Mouse (Mus musculus) limb, embryonic 10.5 days (tissue): ENCODE measurements around the gene Igsf6. TPM values are rescaled to one million over a fixed set of nuclear protein-coding genes. Genes with fewer than 3 reads are reported as not detected.

Experiments used
- DNase-seq: peaks from one replicate; pipeline ENCODE4 v3.0.0-alpha.2; 2017; ENCODE audit warnings: low spot score
- H3K27ac ChIP-seq: fragments of 300-500 bp; sonication (generic); 2 replicates; pipeline ENCODE4 v1.5.1; 2016; ENCODE audit warnings: mild to moderate bottlenecking
- H3K27me3 ChIP-seq: fragments of 300-500 bp; sonication (generic); 2 replicates; pipeline ENCODE4 v1.6.1; 2016; ENCODE audit warnings: low read depth, mild to moderate bottlenecking; ENCODE audit not compliant: poor library complexity, severe bottlenecking
- H3K36me3 ChIP-seq: fragments of 300-500 bp; sonication (generic); 2 replicates; pipeline ENCODE4 v1.6.1; 2016; ENCODE audit warnings: mild to moderate bottlenecking, moderate library complexity
- H3K4me1 ChIP-seq: fragments of 300-500 bp; sonication (generic); 2 replicates; pipeline ENCODE4 v1.6.1; 2016
- H3K4me3 ChIP-seq: fragments of 300-500 bp; sonication (generic); 2 replicates; pipeline ENCODE4 v1.5.1; 2016; ENCODE audit warnings: mild to moderate bottlenecking, moderate library complexity
- H3K9me3 ChIP-seq: fragments of 300-500 bp; sonication (generic); replicated peaks from 2 replicates; pipeline ENCODE4 v1.6.1; 2016; ENCODE audit warnings: mild to moderate bottlenecking
- WGBS: fragments of 180-500 bp; shearing (Covaris S2); methylation state at CpG from one replicate; pipeline ENCODE4 v1.1.7; 2016; 5-methylcytosine and 5-hydroxymethylcytosine counted together
- polyA plus RNA-seq: library from polyadenylated mRNA; unstranded; fragments of >200 nt; fragmentation: Nextera tagmentation; extraction: Ambion mirVana; gene quantifications from 2 replicates; pipeline ENCODE4 v1.2.1, GENCODE M21; 2016

Gene Igsf6
- polyA plus RNA-seq, 1 experiment from 2014 or later: 1.1 TPM

DNA sequence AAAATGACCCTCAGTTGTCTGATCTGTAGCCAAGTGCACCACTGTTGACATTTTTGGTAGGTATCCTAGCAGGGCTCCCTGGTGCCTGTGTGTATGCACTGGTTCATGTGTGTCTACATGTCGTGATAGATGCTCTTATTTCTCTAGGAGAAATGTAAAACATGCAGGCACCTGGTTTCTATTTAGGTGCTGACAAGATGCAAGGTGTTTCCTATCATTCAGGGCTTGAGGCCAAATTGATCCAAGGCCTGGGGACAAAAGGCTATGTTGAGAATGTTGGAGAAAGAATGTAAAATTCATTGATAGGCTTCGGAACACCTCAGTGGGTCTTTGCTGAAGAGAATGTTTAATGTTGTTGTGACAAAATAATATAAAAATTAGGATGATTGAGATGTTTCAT lies 7.4 kb upstream of the Igsf6 start:
- Histone ChIP-seq H3K27me3 (no peaks in the 10 kb centered on the region), H3K4me1 (peaks cover 30% of the 10 kb centered on the region), H3K4me3 (no peak overlapping the region), H3K27ac (no peak overlapping the region), H3K9me3 (no peaks in the 10 kb centered on the region), H3K36me3 (peaks cover 32% of the 10 kb centered on the region)
- DNase-seq: no peak
- 59% methylated on average over 2 of the region's 2 CpGs for WGBS

DNA sequence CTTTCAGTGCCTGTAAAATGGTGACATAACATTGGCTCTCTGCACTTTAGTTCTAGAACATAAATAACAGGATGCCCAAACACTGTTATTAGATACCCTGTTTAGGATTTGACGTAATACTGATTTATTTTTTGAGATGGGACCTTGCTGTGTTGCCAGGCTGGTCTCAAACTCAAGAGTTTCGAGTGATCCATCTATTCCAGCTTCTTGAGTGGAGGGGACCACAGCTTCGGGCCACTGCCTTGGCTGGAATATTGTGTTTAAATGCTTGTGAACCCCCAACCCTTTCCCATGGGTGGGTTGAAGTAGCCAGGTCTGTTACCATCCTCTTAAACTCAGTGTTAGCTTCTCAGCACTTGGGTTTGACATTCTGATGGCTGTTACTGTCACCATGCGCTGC lies 7.0 kb upstream of the Igsf6 start, which contains the start of gene Otoa:
Gene Otoa (plus strand): TSS at position 301 of the 400 bp plus-strand sequence.
- H3K4me3 ChIP-seq: no peak within 1 kb of the TSS
- 84% methylated on average over 4 of the region's 4 CpGs for WGBS
- no peaks in the 10 kb centered on the region for H3K9me3 ChIP-seq
- no peaks in the 10 kb centered on the region for H3K27me3 ChIP-seq
- DNase-seq: no peak
- H3K27ac ChIP-seq: no peak within 1 kb of the TSS
- peaks cover 30% of the 10 kb centered on the region for H3K4me1 ChIP-seq
- peaks cover 37% of the 10 kb centered on the region for H3K36me3 ChIP-seq

DNA sequence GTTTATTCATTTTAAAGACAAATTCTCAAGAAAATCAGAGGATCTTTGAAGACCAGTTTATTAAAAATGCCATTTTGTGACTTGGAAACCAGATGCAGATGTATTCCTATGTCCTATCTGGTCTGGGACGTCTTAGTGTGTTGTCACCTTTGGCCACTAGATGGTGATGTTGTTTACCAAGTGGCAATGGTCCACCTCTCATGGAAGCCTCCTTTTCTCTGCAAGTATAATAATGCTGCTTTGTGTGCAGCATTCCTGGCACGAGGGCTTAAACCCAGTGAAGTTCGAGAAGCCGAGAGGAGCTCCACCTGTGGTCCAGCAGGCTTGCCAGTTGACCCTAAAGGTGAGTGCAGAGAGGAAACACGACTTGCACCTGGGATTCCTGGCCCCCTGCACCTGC lies 3.5 kb upstream of the Igsf6 start:
- H3K4me1 ChIP-seq: peaks cover 11% of the 10 kb centered on the region
- peak; percentile 40 for DNase-seq
- H3K36me3 ChIP-seq: peaks cover 67% of the 10 kb centered on the region
- H3K4me3 ChIP-seq: no peak overlapping the region
- no peak overlapping the region for H3K27ac ChIP-seq
- H3K9me3 ChIP-seq: no peaks in the 10 kb centered on the region
- WGBS: 44% methylated on average over 5 of the region's 5 CpGs
- no peaks in the 10 kb centered on the region for H3K27me3 ChIP-seq

DNA sequence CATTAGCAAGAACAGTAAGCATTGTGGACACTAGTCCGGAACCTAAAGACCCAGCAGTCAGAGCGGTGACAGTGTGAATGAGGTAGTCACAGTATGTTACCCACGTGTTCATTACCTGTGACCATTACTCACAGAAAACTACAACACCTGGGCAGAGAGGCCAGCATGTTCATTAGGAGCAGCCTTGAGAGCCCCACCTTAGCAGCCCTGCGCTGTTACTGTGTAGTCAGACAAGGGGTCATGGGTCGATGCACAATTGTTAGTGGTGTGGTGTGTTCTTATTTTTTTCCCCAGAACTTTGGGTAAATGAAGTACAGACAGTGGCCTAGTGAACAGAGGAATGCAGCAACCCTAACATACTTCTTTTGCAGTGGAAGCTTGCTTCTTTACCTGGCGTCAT lies 2.9 kb upstream of the Igsf6 start:
- no peak for DNase-seq
- Histone ChIP-seq H3K36me3 (peaks cover 71% of the 10 kb centered on the region), H3K4me3 (no peak overlapping the region), H3K4me1 (peaks cover 8% of the 10 kb centered on the region), H3K27ac (no peak overlapping the region), H3K27me3 (no peaks in the 10 kb centered on the region), H3K9me3 (no peaks in the 10 kb centered on the region)
- WGBS: 94% methylated on average over 6 of the region's 6 CpGs

- Histone ChIP-seq H3K27me3 (no peaks in the 10 kb centered on the region), H3K9me3 (no peaks in the 10 kb centered on the region), H3K4me1 (0 out of 2 replicates have a peak, but pooled peaks cover 4% of the 10 kb centered on the region), H3K4me3 (no peak overlapping the region), H3K36me3 (peaks cover 87% of the 10 kb centered on the region), H3K27ac (no peak overlapping the region)
- no peak for DNase-seq
- 92% methylated on average over 5 of the region's 5 CpGs for WGBS
These were observed 1.0 kb upstream of the Igsf6 start for GRCm38 (mm10) chr7:121075416-121075815.

GRCm38 (mm10) chr7:121074801-121075400 lies 529 bp upstream of the Igsf6 start:
- DNase-seq: no peak
- Histone ChIP-seq H3K4me1 (0 out of 2 replicates have a peak, but pooled peaks cover 4% of the 10 kb centered on the region), H3K27ac (no peak overlapping the region), H3K36me3 (peaks cover 87% of the 10 kb centered on the region), H3K27me3 (no peaks in the 10 kb centered on the region), H3K9me3 (no peaks in the 10 kb centered on the region), H3K4me3 (no peak overlapping the region)
- 89% methylated on average over 6 of the region's 6 CpGs for WGBS

DNA sequence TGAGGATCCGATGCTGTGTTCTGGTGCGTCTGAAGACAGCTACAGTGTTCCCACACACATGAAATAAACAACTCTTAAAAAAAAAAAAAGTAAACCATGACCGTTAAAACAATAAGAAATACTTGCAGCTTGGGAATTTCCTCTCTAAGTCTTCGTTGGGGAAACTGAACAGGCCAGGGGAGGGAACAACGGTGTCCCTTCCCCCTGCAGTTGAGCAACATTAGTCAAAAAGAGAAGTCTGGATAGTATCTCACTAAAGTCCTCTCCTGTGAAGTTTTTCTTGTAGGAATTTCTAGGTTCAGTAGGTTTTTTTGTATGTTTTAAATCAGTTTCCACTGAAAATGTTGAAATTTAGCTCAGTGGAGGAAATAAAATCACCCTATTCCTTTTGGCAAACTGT lies 1.9 kb downstream of the Igsf6 start:
- Histone ChIP-seq H3K4me1 (0 out of 2 replicates have a peak, but pooled peaks cover 4% of the 10 kb centered on the region), H3K4me3 (no peak overlapping the region), H3K36me3 (peaks cover 88% of the 10 kb centered on the region), H3K27me3 (no peaks in the 10 kb centered on the region), H3K27ac (no peak overlapping the region), H3K9me3 (no peaks in the 10 kb centered on the region)
- WGBS: 93% methylated on average over 5 of the region's 5 CpGs
- DNase-seq: no peak

DNA sequence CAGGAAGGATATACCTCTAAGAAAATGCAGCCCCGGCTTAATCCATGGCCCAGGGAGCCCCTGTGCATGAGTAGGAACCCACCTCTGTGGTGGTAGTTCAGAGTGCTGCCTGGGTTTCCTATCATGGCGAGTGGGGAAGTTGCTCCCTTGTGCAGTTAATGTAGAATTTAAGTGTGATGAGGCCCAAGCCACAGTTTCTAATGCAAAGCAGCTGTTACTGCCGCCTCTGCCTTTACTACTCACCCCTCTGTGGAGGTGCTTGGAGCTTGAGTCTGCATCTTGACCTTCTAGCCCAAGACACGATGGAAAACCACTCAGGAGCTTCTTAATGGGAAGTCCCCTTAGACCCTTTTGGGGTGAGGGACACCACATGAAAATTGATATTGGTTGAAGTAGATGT lies 3.1 kb downstream of the Igsf6 start:
- no peaks in the 10 kb centered on the region for H3K27me3 ChIP-seq
- H3K27ac ChIP-seq: no peak overlapping the region
- WGBS: 77% methylated on average over 4 of the region's 4 CpGs

GRCm38 (mm10) chr7:121064309-121064708 lies 10.1 kb downstream of the Igsf6 start:
- peaks cover 78% of the 10 kb centered on the region for H3K36me3 ChIP-seq
- no peaks in the 10 kb centered on the region for H3K27me3 ChIP-seq
- H3K9me3 ChIP-seq: no peaks in the 10 kb centered on the region
- DNase-seq: no peak
- whole genome bisulfite sequencing: 74% methylated on average over 4 of the region's 4 CpGs
- H3K4me3 ChIP-seq: no peak overlapping the region
- H3K4me1 ChIP-seq: no peaks in the 10 kb centered on the region
- H3K27ac ChIP-seq: no peak overlapping the region

More for the DNA sequence above, 3.1 kb downstream of the Igsf6 start:
- peaks cover 87% of the 10 kb centered on the region for H3K36me3 ChIP-seq
- H3K9me3 ChIP-seq: no peaks in the 10 kb centered on the region
- H3K4me3 ChIP-seq: no peak overlapping the region
- 0 out of 2 replicates have a peak, but pooled peaks cover 4% of the 10 kb centered on the region for H3K4me1 ChIP-seq
- DNase-seq: no peak

DNA sequence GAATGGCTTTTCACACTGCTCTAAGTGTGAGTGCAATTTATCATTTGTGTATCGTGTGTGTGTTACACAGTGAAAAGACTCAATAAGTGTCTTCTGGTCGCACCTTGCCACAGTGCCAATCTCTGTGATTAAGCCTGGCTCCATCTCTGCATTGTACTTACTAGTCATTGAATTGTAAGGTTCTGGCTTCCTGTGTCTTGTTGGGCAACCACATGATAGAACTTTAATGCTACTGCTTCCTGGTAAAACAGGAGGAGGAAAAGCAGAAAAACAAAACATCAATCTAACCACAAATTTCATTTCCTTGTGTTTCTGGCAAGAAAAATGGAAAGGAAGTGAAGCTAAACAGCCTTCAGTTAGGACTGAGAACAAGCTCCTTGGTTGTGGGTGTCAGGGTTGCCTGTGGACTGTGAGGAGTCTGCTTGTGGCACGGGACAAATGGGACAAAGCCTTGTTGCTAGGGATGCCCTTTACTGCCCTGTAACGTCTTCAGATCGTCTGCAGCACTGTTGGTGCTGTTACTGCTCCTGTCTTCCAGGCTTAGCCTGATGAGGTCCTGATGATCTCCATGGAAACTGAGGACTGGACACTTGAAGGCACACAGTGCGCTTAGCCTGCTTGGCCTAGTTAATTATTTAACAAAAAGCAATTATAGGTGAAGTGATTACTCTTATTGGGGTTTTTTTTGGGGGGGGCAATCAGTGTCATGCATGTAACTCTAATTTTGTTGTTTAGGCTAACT lies 14.7 kb downstream of the Igsf6 start:
- H3K4me1 ChIP-seq: no peaks in the 10 kb centered on the region
- 76% methylated on average over 6 of the region's 6 CpGs for WGBS
- DNase-seq: no peak
- H3K9me3 ChIP-seq: no peaks in the 10 kb centered on the region
- H3K4me3 ChIP-seq: no peak overlapping the region
- no peaks in the 10 kb centered on the region for H3K27me3 ChIP-seq
- H3K27ac ChIP-seq: no peak overlapping the region
- peaks cover 85% of the 10 kb centered on the region for H3K36me3 ChIP-seq

DNA sequence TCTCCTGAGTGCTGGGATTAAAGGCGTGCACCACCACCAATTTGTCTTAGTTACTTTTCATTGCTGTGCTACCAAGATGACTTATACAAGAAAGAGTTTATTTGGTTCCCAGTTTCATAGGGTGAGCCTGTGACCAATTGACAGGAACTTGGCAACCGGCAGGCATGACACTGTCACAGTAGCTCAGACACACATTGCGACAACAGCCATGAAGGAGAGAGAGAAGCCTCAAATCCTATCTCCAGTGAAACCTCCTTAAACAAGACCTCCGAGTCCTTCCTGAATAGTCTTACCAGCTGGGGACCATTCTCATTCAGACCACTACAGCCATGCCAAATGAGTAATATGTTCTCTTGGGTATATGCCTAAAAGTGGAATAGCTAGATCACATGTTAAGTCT lies 21.3 kb downstream of the Igsf6 start:
- Histone ChIP-seq H3K36me3 (peaks cover 100% of the 10 kb centered on the region), H3K27ac (no peak overlapping the region), H3K4me1 (no peaks in the 10 kb centered on the region), H3K27me3 (no peaks in the 10 kb centered on the region), H3K9me3 (no peaks in the 10 kb centered on the region), H3K4me3 (no peak overlapping the region)
- no peak for DNase-seq
- WGBS: 94% methylated on average over 4 of the region's 4 CpGs

GRCm38 (mm10) chr7:121047624-121048023 lies 26.7 kb downstream of the Igsf6 start:
- no peaks in the 10 kb centered on the region for H3K9me3 ChIP-seq
- DNase-seq: no peak
- peaks cover 63% of the 10 kb centered on the region for H3K36me3 ChIP-seq
- no peak overlapping the region for H3K27ac ChIP-seq
- H3K4me1 ChIP-seq: no peaks in the 10 kb centered on the region
- H3K4me3 ChIP-seq: no peak overlapping the region
- 97% methylated on average over 2 of the region's 2 CpGs for WGBS
- no peaks in the 10 kb centered on the region for H3K27me3 ChIP-seq

DNA sequence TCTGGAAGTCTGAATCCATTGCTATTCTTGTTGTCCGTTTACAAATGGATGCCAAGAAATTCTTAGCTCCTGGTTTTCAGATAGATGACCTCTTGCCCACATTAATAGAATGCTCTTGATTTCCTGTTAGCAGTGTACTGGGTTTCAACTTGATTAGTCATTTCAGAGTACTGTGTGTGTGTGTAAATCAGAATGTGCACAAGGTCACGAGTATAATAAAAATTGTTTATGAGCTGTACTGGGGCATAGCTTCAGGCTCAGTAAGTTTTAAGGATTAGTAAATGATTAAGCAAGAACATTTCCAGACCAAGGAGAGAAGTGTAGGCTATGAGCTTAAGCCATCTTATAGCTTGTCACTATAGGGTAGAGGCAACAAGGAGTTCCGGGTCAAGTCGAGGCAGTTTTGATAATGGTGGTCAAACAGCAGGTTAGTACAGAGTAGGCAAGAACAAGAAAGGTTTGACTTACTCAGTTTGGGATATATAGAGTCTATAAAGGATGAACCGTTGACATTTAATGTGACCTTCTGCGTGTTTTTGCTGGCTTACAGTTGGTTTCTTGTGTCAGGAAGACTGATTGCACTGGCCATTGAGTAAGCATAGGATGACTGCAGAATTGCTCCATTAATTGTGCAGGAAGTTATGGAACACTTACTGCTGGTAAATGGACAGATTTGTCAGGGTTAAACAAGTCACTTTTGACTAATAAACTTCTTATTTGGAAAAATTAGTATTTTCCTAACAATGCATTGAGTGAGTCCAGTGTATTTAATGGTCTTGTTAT lies 28.5 kb downstream of the Igsf6 start:
- H3K4me3 ChIP-seq: no peak overlapping the region
- H3K9me3 ChIP-seq: no peaks in the 10 kb centered on the region
- WGBS: 91% methylated on average over 6 of the region's 6 CpGs
- no peak overlapping the region for H3K27ac ChIP-seq
- H3K36me3 ChIP-seq: peaks cover 45% of the 10 kb centered on the region
- no peaks in the 10 kb centered on the region for H3K27me3 ChIP-seq
- no peaks in the 10 kb centered on the region for H3K4me1 ChIP-seq
- DNase-seq: no peak
